14 mouse cellular contexts compared by ENCODE assay signal in the genomic region with DNA sequence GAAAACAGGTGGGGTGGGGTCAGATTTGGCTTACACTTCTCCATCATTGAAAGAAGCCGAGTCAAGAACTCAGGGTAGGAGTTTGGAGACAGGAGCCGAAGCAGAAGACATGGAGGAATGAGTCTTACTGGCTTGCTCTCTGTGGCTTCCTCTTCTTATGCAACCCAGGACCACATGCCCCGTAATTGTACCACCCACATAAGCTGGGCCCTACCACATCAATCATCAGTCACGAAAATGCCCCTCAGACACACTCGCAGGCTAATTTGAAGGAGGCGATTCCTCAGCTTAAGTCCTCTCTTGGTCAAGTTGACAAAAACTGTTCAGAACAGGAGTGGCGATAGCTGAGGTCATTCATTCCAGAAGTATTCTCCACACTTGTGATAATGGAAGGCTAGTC.
"Had no signal": no experiment of that assay in that cellular context is flagged by ENCODE, and none has a peak within 500 bp of the region (broad histone marks: within the 10 kb centered on the region; RNA-seq: fewer than 3 reads in every experiment).

No protein-coding gene starts in this region.

- H3K9me3 ChIP-seq: limb, embryonic 13.5 days; midbrain, embryonic 12.5 days; stomach, embryonic 15.5 days had no signal

- H3K4me1 ChIP-seq: limb, embryonic 13.5 days; midbrain, embryonic 12.5 days; stomach, embryonic 15.5 days had no signal

- H3K4me2 ChIP-seq: limb, embryonic 13.5 days; midbrain, embryonic 12.5 days; stomach, embryonic 15.5 days had no signal

- H3K27ac ChIP-seq: kidney, postnatal 0 days; layer of hippocampus, adult 2 months; limb, embryonic 13.5 days; liver, embryonic 14.5 days; midbrain, embryonic 12.5 days; stomach, embryonic 15.5 days had no signal

- H3K27me3 ChIP-seq: limb, embryonic 13.5 days; midbrain, embryonic 12.5 days; stomach, embryonic 15.5 days had no signal

- DNase-seq: kidney, adult 11 months; kidney, adult 9 months; kidney, postnatal 4 days; left cerebral cortex, postnatal 4 days; lung, adult 18-20 months; lung, postnatal 4 days; right cerebral cortex, postnatal 14 days had no signal

- ATAC-seq: midbrain, embryonic 16.5 days had no signal

- H3K4me3 ChIP-seq: layer of hippocampus, adult 2 months; limb, embryonic 13.5 days; midbrain, embryonic 12.5 days; stomach, embryonic 15.5 days had no signal

- H3K36me3 ChIP-seq: limb, embryonic 13.5 days; midbrain, embryonic 12.5 days; stomach, embryonic 15.5 days had no signal

- H3K9ac ChIP-seq: limb, embryonic 13.5 days; liver, embryonic 14.5 days; midbrain, embryonic 12.5 days; stomach, embryonic 15.5 days had no signal
